Mouse (Mus musculus): Measurements from ENCODE around the gene Slamf7. TPM values are rescaled to one million over a fixed set of nuclear protein-coding genes. Genes with fewer than 3 reads are reported as not detected.

Gene Slamf7
- polyA plus RNA-seq, 1 experiment from 2014 or later, result not detected

DNA sequence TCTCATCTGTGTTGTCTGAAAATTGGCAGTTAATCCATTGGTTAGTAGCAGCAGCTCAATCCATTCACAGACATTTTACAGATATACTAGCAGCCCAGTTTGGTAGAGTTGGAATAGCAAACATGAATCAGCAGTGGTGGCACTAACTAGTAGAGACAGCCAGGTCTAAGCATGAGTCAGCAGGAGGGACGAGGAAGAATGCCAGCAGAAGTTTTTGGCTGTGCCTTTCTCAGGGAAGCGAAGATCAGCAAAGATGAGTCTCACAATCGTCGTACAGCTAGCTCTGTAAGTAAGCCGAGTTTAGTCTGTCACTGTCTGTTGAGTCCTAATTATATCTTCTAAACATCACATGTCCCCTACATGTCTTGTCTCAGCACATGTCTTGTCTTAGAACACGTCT lies 13.5 kb upstream of the Slamf7 start:
- Histone ChIP-seq H3K27ac (replicated peaks) (no peak overlapping the region), H3K4me1 (replicated peaks) (no peaks in the 10 kb centered on the region), H3K9ac (no peak overlapping the region), H3K9me3 (no peaks in the 10 kb centered on the region), H3K27me3 (no peaks in the 10 kb centered on the region), H3K4me2 (no peak overlapping the region), H3K36me3 (no peaks in the 10 kb centered on the region), H3K4me3 (no peak overlapping the region)
- WGBS, result 87% methylated on average over 6 of the region's 6 CpGs
- ATAC-seq (ENCODE audit: low FRiP score, low read depth), result no peak

DNA sequence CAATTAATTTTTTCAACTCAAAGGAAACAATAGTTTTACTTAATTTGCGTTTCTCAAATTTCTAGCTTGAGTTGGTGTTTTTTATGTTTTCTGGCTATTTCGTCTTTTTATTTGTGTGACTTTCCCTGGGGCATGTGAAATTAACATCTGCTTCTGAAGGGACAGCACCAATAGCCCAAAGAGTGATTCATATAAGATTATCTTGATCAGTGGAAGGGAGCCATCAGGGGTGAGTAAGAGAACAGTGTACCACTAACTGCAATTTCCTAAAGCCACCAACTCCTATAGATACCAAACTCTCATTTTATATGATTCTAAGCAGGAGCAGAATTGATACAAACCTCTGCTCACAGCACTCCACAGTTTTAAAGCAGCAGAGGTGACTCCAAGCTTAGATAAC lies 10.9 kb upstream of the Slamf7 start:
- Histone ChIP-seq H3K27ac (replicated peaks) (no peak overlapping the region), H3K4me1 (replicated peaks) (no peaks in the 10 kb centered on the region), H3K4me2 (no peak overlapping the region), H3K9ac (no peak overlapping the region), H3K27me3 (no peaks in the 10 kb centered on the region), H3K36me3 (no peaks in the 10 kb centered on the region), H3K9me3 (no peaks in the 10 kb centered on the region), H3K4me3 (no peak overlapping the region)
- no peak for ATAC-seq (ENCODE audit: low FRiP score, low read depth)
- 89% methylated on average over 2 of the region's 2 CpGs for WGBS

DNA sequence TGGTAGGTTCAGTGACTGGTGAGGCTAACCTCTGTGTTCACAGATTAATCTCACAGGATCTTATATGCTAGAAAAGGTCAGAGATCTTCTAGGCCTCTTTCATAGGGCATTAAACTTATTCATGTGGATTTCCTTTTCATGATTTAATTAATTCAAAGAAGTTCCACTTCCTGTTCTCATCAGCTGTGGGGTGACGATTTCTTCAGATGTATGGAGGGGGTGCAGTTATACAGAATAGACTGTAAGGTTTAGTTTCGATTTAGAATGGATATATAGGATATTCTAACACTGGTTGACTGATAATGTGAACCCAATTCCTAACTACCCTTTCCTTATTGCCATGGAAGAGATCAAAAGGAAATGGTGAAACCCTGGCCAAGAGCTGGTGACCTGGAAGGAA lies 8.6 kb upstream of the Slamf7 start:
- Histone ChIP-seq H3K9ac (no peak overlapping the region), H3K36me3 (no peaks in the 10 kb centered on the region), H3K27me3 (no peaks in the 10 kb centered on the region), H3K9me3 (no peaks in the 10 kb centered on the region), H3K4me2 (no peak overlapping the region), H3K27ac (replicated peaks) (no peak overlapping the region), H3K4me3 (no peak overlapping the region), H3K4me1 (replicated peaks) (no peaks in the 10 kb centered on the region)
- ATAC-seq (ENCODE audit: low FRiP score, low read depth), result no peak
- WGBS, result 58% methylated on average over 2 of the region's 2 CpGs

DNA sequence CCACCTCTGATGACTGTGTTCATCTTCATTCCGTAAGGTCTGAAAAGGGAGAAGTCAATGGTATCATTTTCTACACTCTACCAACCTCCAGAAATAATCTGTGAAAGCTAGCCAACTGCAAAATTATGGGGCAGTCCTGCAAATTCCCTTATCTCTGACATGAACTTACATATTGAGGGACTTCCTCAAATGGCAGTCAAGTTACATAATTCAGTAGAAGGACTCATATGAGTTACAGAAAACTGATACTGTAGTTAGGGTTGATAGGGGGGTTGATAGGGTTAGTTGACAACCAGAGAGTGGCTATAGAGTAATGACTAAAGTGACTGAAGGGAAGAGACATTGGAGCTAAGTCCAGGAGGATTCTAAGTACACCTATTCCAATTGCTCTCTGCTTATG lies 7.6 kb upstream of the Slamf7 start:
- Histone ChIP-seq H3K36me3 (no peaks in the 10 kb centered on the region), H3K9ac (no peak overlapping the region), H3K27ac (replicated peaks) (no peak overlapping the region), H3K4me2 (no peak overlapping the region), H3K9me3 (no peaks in the 10 kb centered on the region), H3K4me3 (no peak overlapping the region), H3K4me1 (replicated peaks) (no peaks in the 10 kb centered on the region), H3K27me3 (no peaks in the 10 kb centered on the region)
- WGBS, result 100% methylated on average over 1 of the region's 1 CpGs
- no peak for ATAC-seq (ENCODE audit: low FRiP score, low read depth)

DNA sequence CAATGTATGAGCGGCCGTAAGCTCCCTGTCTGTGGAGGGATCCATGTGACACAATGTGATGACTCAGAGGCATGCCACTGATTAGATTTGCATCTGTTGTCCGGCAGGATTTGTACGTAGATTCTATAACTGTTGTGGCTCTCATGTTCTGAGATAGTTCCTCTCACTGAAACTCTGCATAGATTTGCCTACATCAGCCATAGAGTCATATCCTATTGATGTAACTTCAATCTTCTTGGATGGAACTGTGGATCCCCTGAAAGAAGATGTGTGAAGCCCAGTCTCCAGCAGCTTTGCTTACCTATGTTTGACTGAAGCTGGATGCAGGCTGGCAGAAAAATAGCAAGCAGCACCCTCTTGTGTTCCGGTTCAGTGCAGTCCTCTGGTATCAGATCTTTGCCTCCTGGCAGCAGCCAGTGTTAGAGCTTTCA lies 5.7 kb upstream of the Slamf7 start:
- no peak overlapping the region for H3K27ac ChIP-seq (replicated peaks)
- 81% methylated on average over 5 of the region's 5 CpGs for WGBS
- no peaks in the 10 kb centered on the region for H3K27me3 ChIP-seq
- H3K4me2 ChIP-seq, result no peak overlapping the region
- no peak overlapping the region for H3K9ac ChIP-seq
- H3K9me3 ChIP-seq, result no peaks in the 10 kb centered on the region
- no peaks in the 10 kb centered on the region for H3K36me3 ChIP-seq
- no peak overlapping the region for H3K4me3 ChIP-seq
- no peak for ATAC-seq (ENCODE audit: low FRiP score, low read depth)
- H3K4me1 ChIP-seq (replicated peaks), result no peaks in the 10 kb centered on the region

DNA sequence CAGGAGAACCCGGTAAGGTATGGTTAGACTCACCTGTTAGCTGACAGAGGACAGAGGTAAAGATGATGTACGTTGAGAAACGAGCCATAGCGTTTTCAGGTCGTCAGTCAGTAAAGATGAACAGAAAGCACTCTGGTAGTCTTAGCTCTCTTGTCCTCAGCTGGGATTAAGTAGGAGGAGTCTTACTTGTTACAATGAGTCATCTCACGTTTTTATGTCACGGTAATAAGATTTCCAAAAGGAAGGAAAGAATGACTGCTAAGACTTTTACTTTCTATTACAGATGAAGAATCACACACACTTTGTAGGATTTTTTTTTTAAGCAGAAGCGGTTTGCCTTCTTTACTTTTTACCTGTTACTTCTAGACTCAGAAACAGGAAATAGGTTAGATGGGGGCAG lies 4.0 kb downstream of the Slamf7 start:
- Histone ChIP-seq H3K36me3 (no peaks in the 10 kb centered on the region), H3K4me2 (no peak overlapping the region), H3K27ac (replicated peaks) (no peak overlapping the region), H3K4me3 (no peak overlapping the region), H3K9ac (no peak overlapping the region), H3K9me3 (no peaks in the 10 kb centered on the region), H3K27me3 (no peaks in the 10 kb centered on the region), H3K4me1 (replicated peaks) (no peaks in the 10 kb centered on the region)
- ATAC-seq (ENCODE audit: low FRiP score, low read depth), result no peak
- WGBS, result 85% methylated on average over 8 of the region's 8 CpGs

DNA sequence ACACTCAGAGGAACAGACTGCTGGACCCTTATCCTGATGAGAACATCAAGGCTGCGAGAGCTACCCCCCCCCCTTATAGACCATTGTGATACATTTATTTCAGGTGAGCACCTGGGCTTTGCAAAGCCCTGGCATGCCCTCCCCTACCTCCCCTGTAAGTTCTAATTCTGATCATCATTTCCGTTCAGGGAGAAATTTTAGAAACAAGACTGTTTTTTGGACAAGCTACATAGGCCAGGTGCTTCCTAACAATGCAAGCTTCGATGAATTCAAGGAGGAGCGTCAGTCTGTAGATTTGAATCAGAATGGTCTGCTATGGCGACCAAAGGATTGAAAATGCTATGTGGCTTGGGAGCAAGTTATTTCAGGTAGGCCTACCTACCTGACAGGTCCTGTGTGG lies 5.1 kb downstream of the Slamf7 start:
- Histone ChIP-seq H3K9ac (no peak overlapping the region), H3K27me3 (no peaks in the 10 kb centered on the region), H3K4me2 (no peak overlapping the region), H3K4me3 (no peak overlapping the region), H3K9me3 (no peaks in the 10 kb centered on the region), H3K36me3 (no peaks in the 10 kb centered on the region), H3K4me1 (replicated peaks) (no peaks in the 10 kb centered on the region), H3K27ac (replicated peaks) (no peak overlapping the region)
- no peak for ATAC-seq (ENCODE audit: low FRiP score, low read depth)
- 87% methylated on average over 5 of the region's 5 CpGs for WGBS

DNA sequence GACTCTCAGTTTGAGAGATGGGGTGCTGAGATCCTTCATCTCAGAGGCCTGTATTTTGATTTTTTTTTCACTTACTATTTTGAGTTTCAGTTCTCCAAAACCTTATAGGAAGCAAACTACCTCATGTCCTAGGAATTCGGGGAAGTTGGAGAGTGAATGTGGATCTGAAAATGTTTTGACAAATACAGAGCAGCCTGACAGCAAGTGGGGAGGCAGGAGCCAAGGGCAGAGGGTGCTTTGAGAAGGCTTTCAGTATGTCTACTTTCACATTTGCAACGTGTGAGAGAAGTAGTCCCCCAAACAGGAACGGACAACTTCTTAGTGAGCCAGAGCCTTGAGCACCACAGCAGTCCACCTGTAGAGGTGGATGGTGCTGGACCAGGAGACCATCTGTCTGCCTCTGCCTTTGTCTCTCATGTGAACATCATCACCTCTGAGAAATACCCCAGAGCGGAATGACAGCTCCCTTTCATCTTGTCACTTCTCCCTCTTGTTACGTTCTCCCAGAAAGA lies 6.3 kb downstream of the Slamf7 start:
- Histone ChIP-seq H3K4me1 (replicated peaks) (no peaks in the 10 kb centered on the region), H3K4me3 (no peak overlapping the region), H3K4me2 (no peak overlapping the region), H3K9me3 (no peaks in the 10 kb centered on the region), H3K27ac (replicated peaks) (no peak overlapping the region), H3K36me3 (no peaks in the 10 kb centered on the region), H3K9ac (no peak overlapping the region), H3K27me3 (no peaks in the 10 kb centered on the region)
- no peak for ATAC-seq (ENCODE audit: low FRiP score, low read depth)
- WGBS, result 78% methylated on average over 5 of the region's 5 CpGs

DNA sequence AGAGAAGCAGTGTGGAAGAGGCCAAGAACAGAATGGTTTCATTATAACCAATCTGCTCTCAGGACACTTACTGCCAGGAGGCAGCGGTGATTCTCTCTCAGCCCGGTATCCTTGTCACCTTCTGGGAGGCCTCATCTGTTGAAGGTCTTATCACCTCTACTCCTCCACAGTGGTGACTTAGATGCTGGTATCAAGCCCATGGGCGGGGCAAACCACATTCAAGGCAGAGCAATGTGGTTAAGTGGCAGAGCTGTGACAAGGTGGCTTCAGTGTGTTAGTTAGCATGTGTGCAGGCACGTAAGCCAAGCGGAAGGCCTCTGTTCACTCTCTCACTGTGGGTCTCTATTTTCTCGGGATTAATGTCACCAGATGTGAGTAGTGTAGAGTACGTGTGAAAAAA lies 9.2 kb downstream of the Slamf7 start:
- H3K36me3 ChIP-seq, result no peaks in the 10 kb centered on the region
- H3K27me3 ChIP-seq, result no peaks in the 10 kb centered on the region
- no peaks in the 10 kb centered on the region for H3K9me3 ChIP-seq
- WGBS, result 89% methylated on average over 7 of the region's 7 CpGs
- H3K9ac ChIP-seq, result no peak overlapping the region
- ATAC-seq (ENCODE audit: low FRiP score, low read depth), result no peak
- H3K4me3 ChIP-seq, result no peak overlapping the region
- H3K4me1 ChIP-seq (replicated peaks), result no peaks in the 10 kb centered on the region
- no peak overlapping the region for H3K27ac ChIP-seq (replicated peaks)
- no peak overlapping the region for H3K4me2 ChIP-seq

DNA sequence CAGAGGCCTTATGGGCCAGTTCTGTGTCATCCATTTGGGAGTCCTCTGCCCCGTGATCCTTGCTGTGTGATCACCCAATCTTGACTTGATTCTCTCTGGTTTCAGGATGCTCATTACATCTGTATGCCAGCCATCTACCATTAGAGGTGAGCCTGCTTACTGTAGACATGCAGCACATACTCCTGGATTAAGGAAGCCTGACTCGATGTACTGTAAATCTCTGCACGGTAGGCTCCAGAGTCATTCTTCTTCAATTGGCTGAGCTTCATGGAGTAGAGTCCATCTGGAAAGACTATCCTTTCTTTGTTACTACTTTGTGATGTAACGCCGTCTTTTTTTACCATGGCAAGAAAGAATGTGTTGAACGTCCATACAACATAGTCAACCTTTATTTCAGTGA lies 12.0 kb downstream of the Slamf7 start:
- Histone ChIP-seq H3K27me3 (no peaks in the 10 kb centered on the region), H3K4me1 (replicated peaks) (no peaks in the 10 kb centered on the region), H3K4me2 (no peak overlapping the region), H3K9ac (no peak overlapping the region), H3K36me3 (no peaks in the 10 kb centered on the region), H3K9me3 (no peaks in the 10 kb centered on the region), H3K27ac (replicated peaks) (no peak overlapping the region), H3K4me3 (no peak overlapping the region)
- no peak for ATAC-seq (ENCODE audit: low FRiP score, low read depth)
- WGBS, result 92% methylated on average over 6 of the region's 6 CpGs

DNA sequence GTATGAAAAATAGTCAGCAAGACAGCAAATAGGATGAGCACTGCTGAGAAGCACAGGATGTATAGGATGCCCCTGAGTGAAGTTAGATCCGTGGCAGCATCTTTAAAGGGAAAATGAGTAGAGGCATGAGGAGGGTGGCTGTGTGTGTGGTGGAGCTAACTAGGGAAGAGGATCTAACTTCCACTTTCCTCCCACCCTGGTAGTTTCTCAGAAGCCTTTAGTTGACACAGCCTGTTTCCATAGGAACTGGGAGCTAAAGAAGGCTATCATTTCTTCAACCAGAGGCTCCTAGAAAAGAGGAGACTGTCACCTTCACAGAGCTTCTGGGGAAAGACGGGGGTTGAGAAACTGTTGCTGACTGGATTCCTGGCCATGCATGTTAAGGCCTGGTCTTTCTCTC lies 14.1 kb downstream of the Slamf7 start:
- WGBS, result 74% methylated on average over 2 of the region's 2 CpGs
- Histone ChIP-seq H3K9me3 (no peaks in the 10 kb centered on the region), H3K36me3 (no peaks in the 10 kb centered on the region), H3K9ac (no peak overlapping the region), H3K27ac (replicated peaks) (no peak overlapping the region), H3K27me3 (no peaks in the 10 kb centered on the region), H3K4me3 (no peak overlapping the region), H3K4me2 (no peak overlapping the region), H3K4me1 (replicated peaks) (no peaks in the 10 kb centered on the region)
- ATAC-seq (ENCODE audit: low FRiP score, low read depth), result no peak

DNA sequence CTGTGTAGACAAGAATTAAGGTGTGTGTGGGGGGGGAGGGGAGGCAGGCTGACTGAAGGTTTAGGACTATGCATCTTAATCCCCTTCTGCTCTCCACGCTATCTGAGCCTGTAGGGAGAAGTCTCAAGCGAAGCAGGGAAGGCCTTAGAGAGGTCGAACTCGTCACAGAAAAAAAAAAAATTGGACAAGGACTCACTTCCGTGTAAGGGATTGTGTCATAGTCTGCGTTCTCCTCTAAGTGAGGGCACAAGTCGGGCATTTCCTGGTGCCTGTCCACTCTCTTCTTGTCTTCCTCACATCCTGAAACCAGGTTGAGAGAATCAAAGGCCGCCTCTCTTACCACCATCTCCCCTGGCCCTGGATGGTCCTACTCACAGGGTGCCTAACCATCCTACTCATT lies 15.7 kb downstream of the Slamf7 start:
- Histone ChIP-seq H3K36me3 (no peaks in the 10 kb centered on the region), H3K27me3 (no peaks in the 10 kb centered on the region), H3K4me3 (no peak overlapping the region), H3K4me1 (replicated peaks) (no peaks in the 10 kb centered on the region), H3K9me3 (no peaks in the 10 kb centered on the region), H3K4me2 (no peak overlapping the region), H3K9ac (no peak overlapping the region), H3K27ac (replicated peaks) (no peak overlapping the region)
- 90% methylated on average over 8 of the region's 8 CpGs for WGBS
- no peak for ATAC-seq (ENCODE audit: low FRiP score, low read depth)

DNA sequence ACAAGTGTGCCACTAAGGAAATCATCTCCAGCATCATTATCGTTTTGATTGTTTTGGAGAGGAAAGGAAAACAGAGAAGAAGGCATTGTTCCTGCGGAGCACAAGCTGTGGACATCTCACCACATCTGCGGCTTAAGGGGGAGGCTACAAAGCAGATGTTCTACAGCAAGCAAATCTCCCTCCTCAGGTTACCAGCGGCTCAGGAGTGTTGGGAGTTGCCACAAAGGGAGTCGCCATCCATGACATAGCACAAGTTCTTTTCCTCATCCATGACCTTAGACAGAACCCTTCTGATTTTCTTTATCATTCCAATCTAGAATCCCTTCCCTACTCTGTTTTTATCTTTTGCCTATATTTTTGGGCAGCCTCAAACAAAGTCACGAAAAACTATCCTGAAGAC lies 17.1 kb downstream of the Slamf7 start:
- H3K4me2 ChIP-seq, result no peak overlapping the region

More for the DNA sequence above, 17.1 kb downstream of the Slamf7 start:
- Histone ChIP-seq H3K4me3 (no peak overlapping the region), H3K9ac (no peak overlapping the region), H3K4me1 (replicated peaks) (no peaks in the 10 kb centered on the region), H3K27ac (replicated peaks) (no peak overlapping the region), H3K9me3 (no peaks in the 10 kb centered on the region), H3K36me3 (no peaks in the 10 kb centered on the region), H3K27me3 (no peaks in the 10 kb centered on the region)
- 69% methylated on average over 6 of the region's 6 CpGs for WGBS
- ATAC-seq (ENCODE audit: low FRiP score, low read depth), result no peak
